Mouse (Mus musculus) limb, embryonic 14.5 days (tissue): ENCODE results near the gene Tubb1. TPM values are rescaled to one million over a fixed set of nuclear protein-coding genes. Genes with fewer than 3 reads are reported as not detected.

ENCODE experiments used
- ATAC-seq: fragments of 200-750 bp; cut with Nextera tagmentation; 2 replicates; pipeline ENCODE4 v1.8.0; 2017; ENCODE audit warnings: low read depth, moderate number of reproducible peaks, moderate TSS enrichment; ENCODE audit not compliant: low FRiP score
- DNase-seq: peaks from one replicate; pipeline ENCODE4 v3.0.0-alpha.2; 2015; ENCODE audit warnings: low spot score
- H3K27ac ChIP-seq: fragments of 300-500 bp; sonication (generic); replicated peaks from 2 replicates; pipeline ENCODE4 v1.5.1; 2014; ENCODE audit warnings: low read depth, mild to moderate bottlenecking, low read length, moderate library complexity, mixed read lengths
- H3K27me3 ChIP-seq: fragments of 300-500 bp; sonication (generic); 2 replicates; pipeline ENCODE4 v1.6.1; 2014; ENCODE audit warnings: low read length, mixed read lengths; ENCODE audit not compliant: control insufficient read depth, insufficient read depth
- H3K36me3 ChIP-seq: fragments of 300-500 bp; sonication (generic); 2 replicates; pipeline ENCODE4 v1.6.1; 2014; ENCODE audit warnings: mild to moderate bottlenecking, low read length, moderate library complexity, mixed read lengths; ENCODE audit not compliant: control insufficient read depth, insufficient read depth
- H3K4me1 ChIP-seq: fragments of 300-500 bp; sonication (generic); 2 replicates; pipeline ENCODE4 v1.6.1; 2014; ENCODE audit warnings: antibody characterized with exemption, low read length, mixed read lengths; ENCODE audit not compliant: control insufficient read depth, insufficient read depth
- H3K4me2 ChIP-seq: fragments of 300-500 bp; sonication (generic); replicated peaks from 2 replicates; pipeline ENCODE4 v1.6.1; 2014; ENCODE audit warnings: low read depth, mild to moderate bottlenecking, low read length, moderate library complexity; ENCODE audit not compliant: severe bottlenecking
- H3K4me3 ChIP-seq: fragments of 300-500 bp; sonication (generic); replicated peaks from 2 replicates; pipeline ENCODE4 v1.5.1; 2014; ENCODE audit warnings: low read length
- H3K9ac ChIP-seq: fragments of 300-500 bp; sonication (generic); 2 replicates; pipeline ENCODE4 v1.6.1; 2014; ENCODE audit warnings: mild to moderate bottlenecking, low read depth, low read length, moderate library complexity; ENCODE audit not compliant: severe bottlenecking
- H3K9me3 ChIP-seq: fragments of 300-500 bp; sonication (generic); 2 replicates; pipeline ENCODE4 v1.6.1; 2016; ENCODE audit warnings: low read length; ENCODE audit not compliant: control insufficient read depth
- POLR2A ChIP-seq: fragments of 200-500 bp; IDR thresholded peaks from 2 replicates; pipeline ENCODE4 v1.8.0; 2012; ENCODE audit warnings: inconsistent platforms, mild to moderate bottlenecking, moderate library complexity, borderline replicate concordance; ENCODE audit not compliant: insufficient read depth, insufficient read length; ENCODE audit errors: extremely low read depth
- WGBS: fragments of 180-500 bp; shearing (Covaris S2); extraction: QIAGEN DNeasy Blood & Tissue Kit; methylation state at CpG from one replicate; pipeline ENCODE4 v1.1.7; 2014; 5-methylcytosine and 5-hydroxymethylcytosine counted together
- polyA plus RNA-seq, 2 experiments: library from polyadenylated mRNA; depleted of rRNA in 1 of 2; stranded (reverse) in 1 of 2; unstranded in 1 of 2; fragments of >200 nt; fragmentation: Nextera tagmentation in 1 of 2; extraction: Ambion mirVana in 1 of 2; gene quantifications; 2 replicates each; pipeline versions ENCODE4 v1.2.1 to v1.2.3; 2012 to 2014

The Tubb1 gene
- polyA plus RNA-seq, 2 experiments = 1.3 to 1.8 TPM

- H3K4me3 ChIP-seq = no peak overlapping the region
- peaks cover 19% of the 10 kb centered on the region for H3K4me1 ChIP-seq
- no peak overlapping the region for H3K9ac ChIP-seq
- TF ChIP-seq POLR2A = no peak
- 40% methylated on average over 2 of the region's 2 CpGs for WGBS
- H3K9me3 ChIP-seq = no peaks in the 10 kb centered on the region
- H3K27me3 ChIP-seq = no peaks in the 10 kb centered on the region
- no peak for DNase-seq
- H3K27ac ChIP-seq = no peak overlapping the region
- H3K36me3 ChIP-seq = no peaks in the 10 kb centered on the region
- no peak for ATAC-seq
- H3K4me2 ChIP-seq = no peak overlapping the region
Measured at GRCm38 (mm10) chr2:174443046-174443445, 7.4 kb upstream of the Tubb1 start.

GRCm38 (mm10) chr2:174444359-174444758, 6.1 kb upstream of the Tubb1 start:
- no peak overlapping the region for H3K9ac ChIP-seq
- no peaks in the 10 kb centered on the region for H3K9me3 ChIP-seq
- no peaks in the 10 kb centered on the region for H3K27me3 ChIP-seq
- 98% methylated on average over 7 of the region's 7 CpGs for WGBS
- TF ChIP-seq POLR2A = no peak
- H3K4me1 ChIP-seq = peaks cover 8% of the 10 kb centered on the region
- H3K27ac ChIP-seq = no peak overlapping the region
- DNase-seq (no peak), ATAC-seq (no peak)
- H3K36me3 ChIP-seq = no peaks in the 10 kb centered on the region
- H3K4me2 ChIP-seq = no peak overlapping the region
- no peak overlapping the region for H3K4me3 ChIP-seq

GRCm38 (mm10) chr2:174445018-174445417, 5.5 kb upstream of the Tubb1 start:
- H3K36me3 ChIP-seq = no peaks in the 10 kb centered on the region
- 78% methylated on average over 6 of the region's 6 CpGs for WGBS
- no peak for TF ChIP-seq POLR2A
- ATAC-seq (no peak), DNase-seq (no peak)
- H3K27ac ChIP-seq = no peak overlapping the region
- no peak overlapping the region for H3K9ac ChIP-seq
- no peak overlapping the region for H3K4me2 ChIP-seq
- no peaks in the 10 kb centered on the region for H3K9me3 ChIP-seq
- H3K4me1 ChIP-seq = peaks cover 8% of the 10 kb centered on the region
- no peak overlapping the region for H3K4me3 ChIP-seq
- no peaks in the 10 kb centered on the region for H3K27me3 ChIP-seq

- H3K36me3 ChIP-seq = no peaks in the 10 kb centered on the region
- 41% methylated on average over 7 of the region's 7 CpGs for WGBS
- H3K27ac ChIP-seq = no peak overlapping the region
- no peak overlapping the region for H3K4me3 ChIP-seq
- DNase-seq = no peak
- no peak for TF ChIP-seq POLR2A
- no peaks in the 10 kb centered on the region for H3K9me3 ChIP-seq
- H3K27me3 ChIP-seq = no peaks in the 10 kb centered on the region
- no peak overlapping the region for H3K4me2 ChIP-seq
- H3K9ac ChIP-seq = no peak overlapping the region
- ATAC-seq = peak; percentile 42
- peaks cover 8% of the 10 kb centered on the region for H3K4me1 ChIP-seq
Measured at GRCm38 (mm10) chr2:174446492-174446891, 4.0 kb upstream of the Tubb1 start.

- Histone ChIP-seq H3K36me3 (no peaks in the 10 kb centered on the region), H3K4me2 (no peak overlapping the region), H3K4me1 (peaks cover 8% of the 10 kb centered on the region), H3K9me3 (no peaks in the 10 kb centered on the region), H3K27me3 (no peaks in the 10 kb centered on the region), H3K4me3 (no peak overlapping the region), H3K27ac (no peak overlapping the region), H3K9ac (no peak overlapping the region)
- peak; percentile 47 for ATAC-seq
- no peak for TF ChIP-seq POLR2A
- 47% methylated on average over 8 of the region's 8 CpGs for WGBS
- no peak for DNase-seq
Measured at GRCm38 (mm10) chr2:174446905-174447304, 3.6 kb upstream of the Tubb1 start.

- WGBS = 82% methylated on average over 4 of the region's 4 CpGs
- DNase-seq = no peak
- H3K27me3 ChIP-seq = no peaks in the 10 kb centered on the region
- H3K9me3 ChIP-seq = no peaks in the 10 kb centered on the region
- ATAC-seq = no peak
- TF ChIP-seq POLR2A = no peak
- no peak overlapping the region for H3K27ac ChIP-seq
- H3K9ac ChIP-seq = no peak overlapping the region
- H3K4me2 ChIP-seq = no peak overlapping the region
- H3K4me3 ChIP-seq = no peak overlapping the region
- no peaks in the 10 kb centered on the region; the same call in 1 of the 2 replicates for H3K4me1 ChIP-seq
- H3K36me3 ChIP-seq = no peaks in the 10 kb centered on the region
Measured at GRCm38 (mm10) chr2:174448405-174448804, 2.1 kb upstream of the Tubb1 start.
